Mouse (Mus musculus) effector memory CD4-positive, alpha-beta T cell, adult 5 months (primary cell): ENCODE measurements around the gene Rmnd1. TPM values are rescaled to one million over a fixed set of nuclear protein-coding genes. Genes with fewer than 3 reads are reported as not detected.

Experiments used
- polyA plus RNA-seq: library from polyadenylated mRNA; unstranded; fragments of 100-300 nt; shearing (Covaris generic); gene quantifications from one replicate; pipeline ENCODE4 v1.2.1, GENCODE M21; 2017

The Rmnd1 gene
- polyA plus RNA-seq = 26.3 TPM

DNA sequence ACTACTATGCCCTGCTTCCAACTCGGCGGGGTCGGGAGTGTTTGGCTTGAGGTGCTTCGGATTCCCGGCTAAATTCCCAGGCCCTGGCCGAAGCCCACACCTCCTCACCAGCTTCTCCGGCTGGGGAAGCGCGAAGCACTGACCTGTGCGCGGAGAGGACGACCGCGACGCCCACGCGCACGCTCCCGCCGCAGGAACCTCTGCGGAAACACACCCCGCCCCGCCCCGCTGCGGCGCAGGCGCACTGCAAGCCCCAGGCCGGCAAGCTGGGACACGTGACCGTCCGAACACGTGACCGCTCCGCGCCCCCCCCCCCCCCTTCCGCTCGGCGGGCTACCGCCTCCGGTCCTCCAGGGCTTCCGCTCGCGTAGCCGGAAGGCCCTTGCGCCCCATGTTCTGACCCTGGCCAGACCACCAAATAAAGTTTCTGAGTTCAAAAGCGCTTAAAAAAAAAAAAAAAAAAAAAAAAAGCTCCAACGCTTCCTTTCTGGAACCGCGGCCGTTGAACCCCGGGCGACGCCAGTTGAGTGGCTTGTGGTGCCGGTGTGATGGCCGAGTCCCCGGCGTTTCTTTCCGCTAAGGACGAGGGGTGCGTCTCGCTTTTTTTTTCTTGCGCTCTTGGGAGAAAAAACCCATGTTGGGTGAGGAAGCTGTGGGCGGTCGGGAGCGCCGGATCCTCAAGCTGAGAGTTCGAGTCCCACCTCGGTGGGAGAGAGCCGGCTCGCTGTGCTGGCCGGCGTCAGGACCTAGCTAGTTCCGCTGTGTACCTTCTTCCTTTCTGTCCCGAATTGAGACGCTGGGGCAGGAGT is at the start of gene Rmnd1, which contains the start of gene Armt1:
TSS of gene Rmnd1 (minus strand) at position 266 of the 809 bp plus-strand sequence.
TSS of gene Armt1 (plus strand) at position 345 of the 809 bp plus-strand sequence.

DNA sequence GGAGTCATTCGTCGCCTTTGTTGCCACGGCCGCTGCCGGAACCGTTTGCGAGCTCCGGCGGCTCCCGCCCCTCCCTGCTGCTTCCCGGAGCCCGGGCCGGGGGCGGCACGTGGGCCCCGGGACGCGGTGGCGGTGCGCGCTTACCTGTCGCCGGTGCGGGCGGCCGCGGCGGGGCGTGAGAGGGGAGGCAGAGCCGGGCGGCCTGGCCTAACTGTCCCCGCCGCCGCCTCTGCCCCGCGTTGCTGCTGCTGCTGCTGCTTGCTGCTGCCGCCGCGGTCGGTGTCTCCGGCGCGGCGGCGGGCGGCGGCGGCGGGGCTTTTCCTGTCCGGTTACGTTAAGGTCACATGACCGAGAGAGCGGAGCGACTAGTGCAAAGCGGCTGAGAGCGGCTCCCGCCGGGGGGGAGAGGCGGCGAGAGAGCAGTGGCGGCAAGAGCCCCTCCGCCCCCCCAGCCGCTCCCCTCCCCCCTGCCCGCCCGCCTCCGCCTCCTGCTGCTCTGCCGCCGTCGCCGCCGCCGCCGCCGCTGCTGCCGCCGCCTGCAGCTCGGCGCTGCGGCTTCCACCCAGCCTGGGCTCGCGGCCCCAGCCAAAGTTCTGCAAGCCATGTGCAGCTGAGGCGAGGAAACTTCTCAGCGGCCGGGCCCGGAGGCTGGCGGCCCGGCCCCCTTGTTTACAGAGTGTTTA is 44.3 kb downstream of the Rmnd1 start, which contains the start of gene Zbtb2:
TSS of gene Zbtb2 (minus strand) at position 408 of the 683 bp plus-strand sequence.

Other genes with a start within 250 kb of the Rmnd1 start
- gene Akap12, start 166.0 kb downstream of the Rmnd1 start, polyA plus RNA-seq = 6.9 TPM
- 46.5 TPM for gene Zbtb2, start 44.3 kb downstream of the Rmnd1 start, polyA plus RNA-seq
- 10.8 TPM for gene Armt1, start 79 bp upstream of the Rmnd1 start, polyA plus RNA-seq
- gene Ccdc170, start 50.1 kb upstream of the Rmnd1 start, polyA plus RNA-seq = 0.55 TPM
- 2.3 TPM for gene Esr1, start 179.2 kb upstream of the Rmnd1 start, polyA plus RNA-seq